Mouse (Mus musculus): ENCODE results near the gene Smug1.

- no peak for TF ChIP-seq CTCF (IDR thresholded peaks at IDR 0.05; ENCODE audit: low read depth)
- no peak for TF ChIP-seq EP300 (IDR thresholded peaks at IDR 0.05; ENCODE audit: low read depth)
These were observed 38.6 kb downstream of the Smug1 start for GRCm38 (mm10) chr15:103128056-103128833.
